Mouse (Mus musculus) ovary, adult 10 weeks (tissue): ENCODE data around the gene Acsl3. TPM values are rescaled to one million over a fixed set of nuclear protein-coding genes. Genes with fewer than 3 reads are reported as not detected.

Source experiments
- polyA plus RNA-seq: library from polyadenylated mRNA; stranded (reverse); fragments of 350-450 nt; fragmentation: Illumina TruSeq; extraction: RNeasy Lipid Tissue Mini Kit (QIAGEN cat#74804); gene quantifications from one replicate; pipeline ENCODE4 v1.2.3, GENCODE M21; 2014

Gene Acsl3
- 263 TPM for polyA plus RNA-seq

GRCm38 (mm10) chr1:78657671-78658440 is at the start of gene Acsl3, which contains the start of gene Utp14b:
TSS of gene Acsl3 (plus strand) at chr1:78657825.
TSS of gene Utp14b (plus strand) at chr1:78658038.

Other genes starting within 250 kb of the Acsl3 start
- gene Farsb, start 168.9 kb upstream of the Acsl3 start, polyA plus RNA-seq: 245 TPM
- 1.1 TPM for gene Mogat1, start 146.8 kb upstream of the Acsl3 start, polyA plus RNA-seq
- not detected for gene BC035947, start 145.7 kb upstream of the Acsl3 start, polyA plus RNA-seq
- gene Utp14b, start 213 bp downstream of the Acsl3 start, polyA plus RNA-seq: 10.5 TPM
- 13.3 TPM for gene Kcne4, start 158.9 kb downstream of the Acsl3 start, polyA plus RNA-seq